Mouse (Mus musculus) spleen, adult 12 weeks (tissue): ENCODE data around the gene Daxx.

Source experiments
- DNase-seq: peaks from one replicate; pipeline ENCODE4 v3.0.0; 2022; ENCODE audit warnings: low spot score

Gene Daxx

GRCm38 (mm10) chr17:33920282-33921097 lies 11.3 kb downstream of the Daxx start:
- DNase-seq: peak; percentile 84

GRCm38 (mm10) chr17:33921361-33921760 lies 12.1 kb downstream of the Daxx start:
- DNase-seq: no peak

GRCm38 (mm10) chr17:33924577-33925283 lies 15.5 kb downstream of the Daxx start:
- DNase-seq: peak; percentile 48

GRCm38 (mm10) chr17:33925406-33926116 lies 16.3 kb downstream of the Daxx start:
- DNase-seq: no peak

GRCm38 (mm10) chr17:33926207-33926932 lies 17.2 kb downstream of the Daxx start:
- no peak for DNase-seq

GRCm38 (mm10) chr17:33928251-33928947 lies 19.2 kb downstream of the Daxx start:
- no peak for DNase-seq

- peak; percentile 95 for DNase-seq
Measured at GRCm38 (mm10) chr17:33929371-33930279, 20.4 kb downstream of the Daxx start, which contains the start of gene Rgl2. Gene Rgl2 (plus strand): TSS chr17:33929543.

- no peak for DNase-seq
Measured at GRCm38 (mm10) chr17:33930280-33931158, 21.3 kb downstream of the Daxx start.

- no peak for DNase-seq
Measured at GRCm38 (mm10) chr17:33931159-33931866, 22.1 kb downstream of the Daxx start.

- no peak for DNase-seq
Measured at GRCm38 (mm10) chr17:33931947-33932346, 22.7 kb downstream of the Daxx start.

- no peak for DNase-seq
Measured at GRCm38 (mm10) chr17:33932448-33932847, 23.2 kb downstream of the Daxx start.

GRCm38 (mm10) chr17:33932970-33933369 lies 23.8 kb downstream of the Daxx start:
- DNase-seq: no peak

- DNase-seq: no peak
Measured at GRCm38 (mm10) chr17:33935422-33936055, 26.3 kb downstream of the Daxx start.

GRCm38 (mm10) chr17:33936993-33937392 lies 27.8 kb downstream of the Daxx start:
- DNase-seq: no peak

GRCm38 (mm10) chr17:33938783-33939182 lies 29.6 kb downstream of the Daxx start:
- DNase-seq: no peak

- peak; percentile 85 for DNase-seq
Measured at GRCm38 (mm10) chr17:33940206-33940805, 31.1 kb downstream of the Daxx start, which contains the start of the genes Pfdn6 and Wdr46. Gene Pfdn6 (minus strand): TSS chr17:33940343. Gene Wdr46 (plus strand): TSS chr17:33940660.

- DNase-seq: no peak
Measured at GRCm38 (mm10) chr17:33940981-33941380, 31.8 kb downstream of the Daxx start.
